Mouse (Mus musculus): ENCODE measurements around the gene Srcin1.

DNA sequence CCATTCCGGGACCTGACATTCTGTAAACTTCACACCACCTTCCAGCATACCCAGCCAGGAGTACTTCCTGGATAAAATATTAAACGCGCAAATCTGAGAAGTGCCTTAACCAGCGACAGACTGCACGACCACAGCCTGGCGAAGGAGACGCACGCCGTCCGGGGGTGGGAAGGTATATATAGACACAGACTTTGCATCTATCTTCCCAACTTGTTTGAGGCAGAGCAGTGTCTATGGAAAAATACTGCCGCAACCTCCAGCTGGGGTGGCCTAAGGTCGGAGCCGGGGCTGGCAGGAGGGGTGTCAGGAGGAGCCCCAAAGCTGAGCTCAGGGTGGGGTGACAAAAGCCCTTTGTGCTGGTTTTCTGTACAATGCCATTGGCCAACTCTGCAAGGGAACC is 33.8 kb upstream of the Srcin1 start:
- TF ChIP-seq POLR2A (IDR thresholded peaks at IDR 0.05; ENCODE audit: insufficient read length, low read depth) (no peak), USF1 (IDR thresholded peaks at IDR 0.05; ENCODE audit: low read depth) (no peak)

All from myocyte (in vitro differentiated cells).